Mouse (Mus musculus) B cell, adult 62 days (primary cell): Measurements from ENCODE around the gene Tex13a. TPM values are rescaled to one million over a fixed set of nuclear protein-coding genes. Genes with fewer than 3 reads are reported as not detected.

Experiments
- total RNA-seq: library from RNA; stranded (reverse); gene quantifications from 4 replicates; pipeline ENCODE4 v1.2.4, GENCODE M21; 2023

Gene Tex13a
- total RNA-seq: not detected in 4 replicates

DNA sequence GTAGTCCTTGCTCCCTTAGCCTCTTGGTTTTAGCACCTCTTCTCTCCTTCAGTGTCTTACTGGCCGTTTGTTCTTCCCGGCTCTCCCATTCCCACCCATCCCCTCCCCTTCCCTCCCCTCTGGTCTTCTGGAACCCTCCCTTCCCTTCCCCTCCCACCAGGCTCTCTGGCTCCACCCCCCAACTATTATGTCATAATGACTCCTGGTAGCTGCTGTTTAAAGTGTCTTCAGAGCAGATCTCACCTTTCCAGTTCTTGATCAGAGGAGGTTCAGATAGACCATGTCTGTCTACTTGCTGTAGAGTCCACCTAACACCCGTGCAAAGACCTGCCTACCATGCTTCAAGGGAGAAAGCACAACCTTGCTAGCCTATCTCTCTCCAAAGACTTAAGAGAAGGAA lies at the start of gene Tex13a:
TSS of gene Tex13a (minus strand) at position 101 of the 400 bp plus-strand sequence.

